Mouse (Mus musculus) limb, embryonic 12.5 days (tissue): ENCODE data around the gene Ist1. TPM values are rescaled to one million over a fixed set of nuclear protein-coding genes. Genes with fewer than 3 reads are reported as not detected.

Experiments used
- ATAC-seq: fragments of 200-750 bp; cut with Nextera tagmentation; 2 replicates; pipeline ENCODE4 v1.8.0; 2017; ENCODE audit warnings: low read depth, moderate TSS enrichment; ENCODE audit not compliant: insufficient number of reproducible peaks, insufficient read depth, low FRiP score, low TSS enrichment
- H3K27ac ChIP-seq: fragments of 300-500 bp; sonication (generic); 2 replicates; pipeline ENCODE4 v1.5.1; 2016; ENCODE audit warnings: mild to moderate bottlenecking, moderate library complexity
- H3K27me3 ChIP-seq: fragments of 300-500 bp; sonication (generic); 2 replicates; pipeline ENCODE4 v1.6.1; 2016; ENCODE audit warnings: mild to moderate bottlenecking, moderate library complexity
- H3K36me3 ChIP-seq: fragments of 300-500 bp; sonication (generic); 2 replicates; pipeline ENCODE4 v1.6.1; 2016; ENCODE audit warnings: mild to moderate bottlenecking, moderate library complexity
- H3K4me1 ChIP-seq: fragments of 300-500 bp; sonication (generic); replicated peaks from 2 replicates; pipeline ENCODE4 v1.6.1; 2016
- H3K4me2 ChIP-seq: fragments of 300-500 bp; sonication (generic); 2 replicates; pipeline ENCODE4 v1.6.1; 2016; ENCODE audit warnings: mild to moderate bottlenecking, moderate library complexity
- H3K4me3 ChIP-seq: fragments of 300-500 bp; sonication (generic); replicated peaks from 2 replicates; pipeline ENCODE4 v1.5.1; 2016; ENCODE audit warnings: mild to moderate bottlenecking
- H3K9ac ChIP-seq: fragments of 300-500 bp; sonication (generic); replicated peaks from 2 replicates; pipeline ENCODE4 v1.6.1; 2016; ENCODE audit warnings: mild to moderate bottlenecking, moderate library complexity
- H3K9me3 ChIP-seq: fragments of 300-500 bp; sonication (generic); 2 replicates; pipeline ENCODE4 v1.6.1; 2016; ENCODE audit warnings: mild to moderate bottlenecking, moderate library complexity
- WGBS: fragments of 180-500 bp; shearing (Covaris S2); methylation state at CpG from one replicate; pipeline ENCODE4 v1.1.7; 2016; 5-methylcytosine and 5-hydroxymethylcytosine counted together
- polyA plus RNA-seq: library from polyadenylated mRNA; unstranded; fragments of >200 nt; fragmentation: Nextera tagmentation; extraction: Ambion mirVana; gene quantifications from 2 replicates; pipeline ENCODE4 v1.2.1, GENCODE M21; 2016

Ist1 gene
- polyA plus RNA-seq: 162 and 164 TPM in 2 replicates

DNA sequence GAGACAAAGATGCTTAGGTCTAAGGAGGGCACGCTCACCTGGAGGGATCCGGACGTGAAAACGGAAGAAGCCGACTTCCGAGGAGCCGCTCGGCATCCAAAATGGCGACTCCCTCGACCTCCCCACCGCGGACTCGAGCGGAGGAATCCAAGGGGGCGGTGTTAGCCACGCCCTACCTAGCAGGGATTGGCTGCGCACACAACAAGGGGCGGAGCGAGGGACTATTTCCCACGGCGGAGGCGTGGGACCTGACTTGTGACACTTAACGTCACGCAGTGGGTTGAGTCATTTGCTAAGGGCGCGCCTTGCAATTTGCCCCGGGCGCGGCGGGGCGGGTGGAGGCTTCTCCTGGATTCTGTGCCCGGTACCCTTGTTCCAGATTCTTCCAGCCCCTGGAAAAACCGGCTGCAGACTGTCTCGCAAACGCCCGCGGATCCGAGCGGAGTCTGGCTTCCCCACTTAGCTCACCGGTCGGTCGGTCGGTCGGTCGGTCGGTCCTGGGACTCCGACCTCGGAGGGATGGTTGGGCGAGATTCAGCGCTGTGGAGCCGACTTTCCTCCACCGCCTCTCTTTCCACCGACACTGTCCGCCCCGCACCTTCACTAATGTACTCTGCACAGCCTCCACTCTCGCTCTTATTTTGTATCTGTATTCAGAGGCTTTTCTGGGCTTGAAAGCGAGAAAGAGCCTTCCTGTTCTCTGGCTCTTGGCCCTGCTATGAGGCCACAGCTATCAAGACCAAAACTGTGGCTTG is at the start of gene Ist1:
Gene Ist1 (minus strand): TSS at position 115 of the 755 bp plus-strand sequence.
- H3K9me3 ChIP-seq: no peaks in the 10 kb centered on the region
- H3K4me2 ChIP-seq: peak within 1 kb of the TSS; percentile 81
- H3K4me3 ChIP-seq: peak within 1 kb of the TSS; percentile 96
- H3K4me1 ChIP-seq: peaks cover 24% of the 10 kb centered on the region
- H3K27me3 ChIP-seq: no peaks in the 10 kb centered on the region
- H3K36me3 ChIP-seq: peaks cover 3% of the 10 kb centered on the region; the same call in 1 of the 2 replicates
- ATAC-seq: peak; percentile 96
- under 1% methylated on average over 57 of the region's 57 CpGs for WGBS
- H3K27ac ChIP-seq: peak within 1 kb of the TSS; percentile 82
- H3K9ac ChIP-seq: peak within 1 kb of the TSS; percentile 94

DNA sequence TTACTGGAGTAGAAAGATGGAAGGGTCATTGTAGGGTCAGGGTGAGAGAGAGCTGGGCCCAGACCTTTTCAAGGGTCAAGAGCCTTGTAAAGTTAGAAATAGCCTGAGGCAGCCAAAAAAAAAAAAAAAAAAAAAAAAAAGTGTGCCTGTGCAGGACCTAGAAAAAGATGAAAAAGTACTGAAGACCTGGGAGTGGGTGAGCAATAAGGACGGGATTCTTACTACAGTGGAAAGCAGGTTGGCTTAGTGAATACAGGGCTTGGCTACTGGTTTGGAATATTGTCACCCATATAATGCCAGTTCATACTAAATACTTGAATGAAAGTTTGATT is 45.0 kb upstream of the Ist1 start:
- 88% methylated on average over 1 of the region's 1 CpGs for WGBS
- Histone ChIP-seq H3K27me3 (no peaks in the 10 kb centered on the region), H3K9me3 (no peaks in the 10 kb centered on the region), H3K27ac (no peak overlapping the region), H3K4me3 (peak overlapping the region; percentile 98), H3K9ac (0 out of 2 replicates have a peak overlapping the region, but pooled peaks have one; percentile 99), H3K4me1 (peaks cover 8% of the 10 kb centered on the region), H3K4me2 (peak overlapping the region; percentile 94), H3K36me3 (peaks cover 19% of the 10 kb centered on the region)
- no peak for ATAC-seq

DNA sequence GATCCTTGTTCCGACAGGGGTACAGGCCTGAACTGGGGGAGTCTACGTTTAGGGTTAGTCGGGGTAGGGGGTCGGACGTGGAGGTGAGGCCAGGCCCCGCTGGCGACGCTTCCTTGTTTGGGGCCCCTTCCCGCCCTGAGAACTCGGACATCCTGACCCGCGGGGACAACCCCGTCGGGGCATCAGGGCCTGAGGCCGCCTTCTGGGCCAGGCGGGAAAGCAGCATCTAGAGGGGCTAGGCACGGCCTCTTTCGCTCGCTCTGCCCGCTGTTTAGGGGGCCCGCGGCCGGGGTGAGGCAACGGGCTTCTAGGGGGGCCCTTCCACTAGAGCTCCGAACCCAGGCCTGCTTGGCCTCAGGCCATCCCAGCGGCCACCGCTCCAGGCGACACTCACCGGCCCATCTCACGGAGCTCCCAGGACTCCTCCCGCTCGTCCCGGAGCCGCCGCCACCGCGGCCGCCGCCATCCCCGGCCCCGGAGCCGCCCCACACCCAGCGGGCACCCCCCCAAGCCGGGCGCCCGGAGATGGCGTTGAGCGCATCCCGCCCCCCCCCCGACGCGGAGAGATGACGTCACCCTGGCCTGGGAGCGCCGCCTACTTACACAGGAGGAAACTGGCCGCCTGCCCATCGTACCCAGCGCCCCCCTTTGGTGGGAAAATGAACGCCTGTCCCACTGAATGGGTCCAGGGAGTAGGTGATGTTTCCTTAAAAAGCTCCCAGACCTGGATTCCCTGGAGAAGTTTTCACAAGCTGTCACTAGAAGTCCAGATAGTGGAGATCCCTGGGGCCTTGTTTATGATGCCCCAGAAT is 44.4 kb upstream of the Ist1 start, which contains the start of gene Atxn1l:
Gene Atxn1l (minus strand): TSS at position 503 of the 812 bp plus-strand sequence.
- Histone ChIP-seq H3K27me3 (no peaks in the 10 kb centered on the region), H3K4me1 (peaks cover 8% of the 10 kb centered on the region), H3K36me3 (peaks cover 24% of the 10 kb centered on the region), H3K9ac (peak within 1 kb of the TSS; percentile 99), H3K9me3 (no peaks in the 10 kb centered on the region), H3K27ac (peak within 1 kb of the TSS; percentile 67; the same call in 1 of the 2 replicates), H3K4me3 (peak within 1 kb of the TSS; percentile 98), H3K4me2 (peak within 1 kb of the TSS; percentile 94)
- peak; percentile 66; the same call in 1 of the 2 replicates for ATAC-seq
- WGBS: under 1% methylated on average over 59 of the region's 59 CpGs

DNA sequence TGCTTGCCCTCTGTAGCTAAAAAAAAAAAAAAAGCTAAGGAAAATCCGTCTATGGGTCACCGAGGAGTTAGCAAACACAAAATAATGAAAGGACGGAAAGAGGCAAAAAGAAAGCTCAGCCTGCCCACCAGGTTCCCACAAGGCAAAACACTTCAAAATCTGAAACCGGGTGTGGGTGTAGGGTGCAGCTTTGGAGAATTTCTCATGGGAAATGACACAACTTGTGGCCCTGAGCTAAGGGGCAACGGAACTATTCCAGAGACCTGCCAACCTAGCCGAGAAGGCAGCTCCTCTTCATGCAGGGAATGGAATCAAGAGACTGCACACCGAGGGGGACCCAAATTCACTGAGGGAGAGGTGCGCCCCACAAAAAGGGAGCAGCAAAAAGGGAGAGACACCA is 43.8 kb upstream of the Ist1 start:
- Histone ChIP-seq H3K27me3 (no peaks in the 10 kb centered on the region), H3K9me3 (no peaks in the 10 kb centered on the region), H3K4me2 (peak overlapping the region; percentile 94), H3K4me1 (peaks cover 8% of the 10 kb centered on the region), H3K4me3 (peak overlapping the region; percentile 98), H3K9ac (peak overlapping the region; percentile 99), H3K27ac (no peak overlapping the region), H3K36me3 (peaks cover 31% of the 10 kb centered on the region)
- no peak for ATAC-seq
- WGBS: 9% methylated on average over 8 of the region's 8 CpGs

DNA sequence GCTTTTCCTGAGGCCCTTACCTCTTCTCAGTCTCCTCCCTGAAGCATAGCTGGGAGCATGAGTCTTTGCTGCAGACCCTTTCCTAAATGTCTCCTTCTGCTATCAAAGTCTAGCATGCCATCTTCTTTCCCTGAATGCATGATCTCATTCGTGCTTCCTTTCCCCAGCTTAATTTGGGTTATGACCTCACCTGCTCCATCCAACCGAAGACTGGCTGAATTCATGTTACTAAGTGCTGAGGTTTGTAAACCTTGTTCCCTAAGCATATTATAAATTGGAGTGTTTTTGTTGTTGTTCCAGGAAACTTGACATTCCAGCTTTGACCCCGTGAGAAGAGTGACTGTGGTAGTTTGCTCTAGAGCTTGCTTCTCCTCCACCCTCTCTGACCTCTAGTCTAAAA is 41.0 kb upstream of the Ist1 start:
- H3K27me3 ChIP-seq: no peaks in the 10 kb centered on the region
- H3K4me2 ChIP-seq: no peak overlapping the region
- peaks cover 57% of the 10 kb centered on the region for H3K36me3 ChIP-seq
- no peak overlapping the region for H3K27ac ChIP-seq
- H3K4me3 ChIP-seq: no peak overlapping the region
- H3K9ac ChIP-seq: no peak overlapping the region
- 90% methylated on average over 3 of the region's 3 CpGs for WGBS
- H3K4me1 ChIP-seq: peaks cover 8% of the 10 kb centered on the region
- ATAC-seq: no peak
- H3K9me3 ChIP-seq: no peaks in the 10 kb centered on the region

DNA sequence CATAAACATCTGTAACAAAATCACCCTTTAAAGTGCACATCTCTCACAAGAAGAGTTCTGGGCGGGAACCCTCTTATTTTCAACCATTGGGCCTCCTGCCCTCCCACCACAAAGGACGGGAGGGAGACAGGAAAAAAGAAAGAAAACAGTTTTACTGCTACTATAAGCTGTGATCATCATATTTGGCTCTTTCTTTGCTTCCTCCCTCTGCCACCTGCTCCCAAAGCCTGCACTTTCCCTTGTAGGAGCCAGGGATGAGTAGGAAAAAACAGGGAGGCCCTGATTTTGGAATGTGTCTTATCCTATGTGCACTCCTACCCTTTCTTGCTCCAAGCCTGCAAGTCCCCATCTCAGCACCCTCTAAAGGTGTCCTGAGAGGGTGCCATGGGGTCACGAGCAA is 38.0 kb upstream of the Ist1 start:
- no peak overlapping the region for H3K4me3 ChIP-seq
- no peak overlapping the region for H3K27ac ChIP-seq
- H3K9ac ChIP-seq: no peak overlapping the region
- H3K4me2 ChIP-seq: no peak overlapping the region
- no peak for ATAC-seq
- peaks cover under 1% of the 10 kb centered on the region; the same call in 1 of the 2 replicates for H3K4me1 ChIP-seq
- H3K36me3 ChIP-seq: peaks cover 82% of the 10 kb centered on the region
- 85% methylated on average over 3 of the region's 3 CpGs for WGBS
- H3K27me3 ChIP-seq: no peaks in the 10 kb centered on the region
- no peaks in the 10 kb centered on the region for H3K9me3 ChIP-seq

DNA sequence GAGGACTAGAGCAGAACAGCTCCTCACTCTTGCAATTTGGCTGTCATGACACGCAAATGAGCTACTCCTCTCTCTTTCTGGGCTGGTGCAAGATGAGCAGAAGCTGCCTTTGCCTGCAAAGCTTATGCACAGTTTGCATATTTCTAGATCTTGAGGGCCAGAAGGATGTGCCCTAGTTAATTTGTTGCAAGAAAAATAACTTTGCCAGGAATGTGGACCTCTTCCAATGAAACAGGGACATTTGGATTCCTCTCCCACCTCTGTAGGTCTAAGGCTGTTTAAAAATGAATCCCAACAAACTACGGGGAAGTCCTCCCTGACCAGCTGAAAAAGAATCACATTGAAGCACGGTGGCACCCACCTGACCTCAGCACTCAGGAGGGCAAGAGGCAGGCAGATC is 32.0 kb upstream of the Ist1 start:
- no peak for ATAC-seq
- no peaks in the 10 kb centered on the region for H3K9me3 ChIP-seq
- H3K27me3 ChIP-seq: no peaks in the 10 kb centered on the region
- 90% methylated on average over 3 of the region's 3 CpGs for WGBS
- no peak overlapping the region for H3K4me3 ChIP-seq
- peaks cover 94% of the 10 kb centered on the region for H3K36me3 ChIP-seq
- H3K9ac ChIP-seq: no peak overlapping the region
- H3K27ac ChIP-seq: no peak overlapping the region
- no peaks in the 10 kb centered on the region for H3K4me1 ChIP-seq
- H3K4me2 ChIP-seq: no peak overlapping the region

DNA sequence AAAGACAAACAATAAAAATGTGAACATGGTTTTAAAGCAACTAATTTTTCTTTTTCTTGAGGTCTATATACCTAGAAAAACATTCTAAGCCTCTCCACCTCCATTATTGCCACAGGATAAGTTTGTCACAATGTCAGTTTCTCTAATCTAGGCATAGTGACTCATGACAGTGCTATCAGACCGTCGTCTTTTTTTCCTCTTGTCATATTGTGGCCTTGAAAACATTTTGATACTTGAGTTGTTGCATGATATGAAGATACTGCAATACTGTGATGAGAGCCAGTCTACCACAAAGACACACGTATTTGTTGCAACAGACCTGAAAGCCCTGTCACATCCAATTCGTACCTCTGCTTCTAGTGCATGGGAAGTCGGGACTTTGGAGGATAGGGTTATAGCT is 21.9 kb upstream of the Ist1 start:
- no peak for ATAC-seq

DNA sequence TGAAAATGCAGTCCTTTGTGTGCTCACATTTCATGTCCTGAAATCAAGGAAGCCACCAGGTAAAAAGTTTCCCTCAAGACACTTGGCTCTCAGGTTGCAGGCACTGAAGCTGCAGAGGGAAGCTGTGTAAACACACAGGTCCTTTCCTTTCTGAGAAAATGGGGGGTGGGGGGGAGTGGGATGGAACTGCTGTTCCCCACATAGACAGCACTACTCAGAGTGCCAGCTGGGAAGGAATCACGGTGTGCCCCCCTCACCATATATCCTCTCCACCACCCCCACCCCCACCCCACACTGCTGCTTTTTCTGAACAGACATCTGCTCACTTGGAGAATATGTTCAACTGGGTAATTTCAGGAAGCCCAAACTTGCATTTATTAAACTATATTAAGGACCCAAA is 19.5 kb upstream of the Ist1 start:
- H3K4me3 ChIP-seq: no peak overlapping the region
- H3K36me3 ChIP-seq: peaks cover 95% of the 10 kb centered on the region
- 92% methylated on average over 1 of the region's 1 CpGs for WGBS

More for the DNA sequence above, 21.9 kb upstream of the Ist1 start:
- no peak overlapping the region for H3K9ac ChIP-seq
- 91% methylated on average over 5 of the region's 5 CpGs for WGBS
- no peaks in the 10 kb centered on the region for H3K9me3 ChIP-seq
- H3K4me2 ChIP-seq: no peak overlapping the region
- no peaks in the 10 kb centered on the region for H3K4me1 ChIP-seq
- no peak overlapping the region for H3K27ac ChIP-seq
- H3K36me3 ChIP-seq: peaks cover 95% of the 10 kb centered on the region
- no peaks in the 10 kb centered on the region for H3K27me3 ChIP-seq
- no peak overlapping the region for H3K4me3 ChIP-seq

DNA sequence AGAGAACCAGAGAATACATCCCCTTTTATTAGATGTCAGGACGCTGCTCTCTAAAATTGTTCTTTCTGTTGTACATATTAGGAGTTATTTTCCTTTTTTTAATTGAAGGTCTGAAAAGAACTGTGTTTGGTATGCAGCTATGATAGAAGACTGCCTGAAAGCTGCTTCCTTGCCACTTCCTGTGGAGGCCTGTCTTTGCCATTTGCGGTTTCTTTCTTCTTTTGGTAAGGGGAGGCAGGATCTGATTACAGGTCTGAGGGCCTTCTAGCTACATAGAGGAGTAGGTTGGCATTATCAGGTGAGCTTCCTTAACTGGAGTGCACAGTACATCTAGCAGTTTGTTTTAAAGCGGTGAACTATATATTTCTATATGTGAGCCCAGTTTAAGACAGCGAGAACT is 14.9 kb upstream of the Ist1 start:
- Histone ChIP-seq H3K9me3 (no peaks in the 10 kb centered on the region), H3K27me3 (peaks cover 5% of the 10 kb centered on the region), H3K4me1 (peaks cover 25% of the 10 kb centered on the region), H3K36me3 (peaks cover 54% of the 10 kb centered on the region), H3K4me3 (no peak overlapping the region), H3K27ac (no peak overlapping the region), H3K4me2 (no peak overlapping the region), H3K9ac (no peak overlapping the region)
- ATAC-seq: no peak
- WGBS: 93% methylated on average over 4 of the region's 4 CpGs

More for the DNA sequence above, 19.5 kb upstream of the Ist1 start:
- H3K27me3 ChIP-seq: no peaks in the 10 kb centered on the region
- no peak overlapping the region for H3K4me2 ChIP-seq
- H3K9ac ChIP-seq: no peak overlapping the region
- H3K27ac ChIP-seq: no peak overlapping the region
- H3K9me3 ChIP-seq: no peaks in the 10 kb centered on the region
- no peak for ATAC-seq
- peaks cover 8% of the 10 kb centered on the region for H3K4me1 ChIP-seq

DNA sequence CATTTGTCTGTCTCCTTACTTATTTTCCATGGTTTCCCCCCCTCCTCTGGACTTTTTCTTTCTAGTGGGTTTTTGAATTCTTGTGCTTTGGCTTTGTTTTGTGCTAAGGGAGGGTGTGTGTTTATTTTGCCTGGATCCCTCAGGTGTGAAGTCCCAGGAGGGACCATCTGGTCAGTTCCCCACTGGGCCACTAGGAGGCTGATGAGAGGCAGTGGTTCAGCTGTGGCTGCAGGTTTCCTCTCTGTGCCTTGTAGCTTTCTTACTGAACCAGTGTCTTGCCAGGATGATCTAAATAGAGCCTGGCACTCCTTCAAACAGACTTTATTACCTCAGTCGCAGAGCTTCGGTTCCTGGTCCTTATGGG is 13.8 kb upstream of the Ist1 start:
- H3K36me3 ChIP-seq: peaks cover 44% of the 10 kb centered on the region
- H3K4me1 ChIP-seq: peaks cover 25% of the 10 kb centered on the region
- ATAC-seq: no peak
- no peaks in the 10 kb centered on the region for H3K9me3 ChIP-seq
- 18% methylated on average over 2 of the region's 2 CpGs for WGBS
- H3K9ac ChIP-seq: peak overlapping the region; percentile 98; the same call in 1 of the 2 replicates
- H3K4me2 ChIP-seq: peak overlapping the region; percentile 88
- peak overlapping the region; percentile 94 for H3K4me3 ChIP-seq
- H3K27me3 ChIP-seq: peaks cover 5% of the 10 kb centered on the region
- no peak overlapping the region for H3K27ac ChIP-seq
